Mouse (Mus musculus): ENCODE measurements at regions not wholly inside any gene's neighbourhood (a gene's known extent, or its start where the extent isn't known, plus 50 kb on each side); places are given as distances from the start of the nearest gene placed in this dataset.

- dilution Hi-C loops (cut with MboI; ENCODE audit: extremely low pct_ligation_motif_present, extremely low pct_unique_long_range_greater_than_20kb, low sequenced_read_pairs) (no loop called here), in situ Hi-C loops (cut with MboI; ENCODE audit: low pct_ligation_motif_present, low pct_unique_long_range_greater_than_20kb, low sequenced_read_pairs) (no loop called here)
- Histone ChIP-seq H3K27me3 (replicated peaks) (no peaks in the 10 kb centered on the region), H3K4me2 (ENCODE audit: insufficient read depth, low read depth, poor library complexity, severe bottlenecking) (no peak overlapping the region), H3K9ac (ENCODE audit: insufficient read depth, low read depth) (no peak overlapping the region), H3K9me3 (replicated peaks; ENCODE audit: low read length) (no peaks in the 10 kb centered on the region), H3K27ac (ENCODE audit: insufficient read depth, low read depth) (no peak overlapping the region), H3K36me3 (replicated peaks in 1 of 2; ENCODE audit: control insufficient read depth in 1 of 2, insufficient read depth in 1 of 2, low read length in 1 of 2) (no peaks in the 10 kb centered on the region), H3K79me2 (replicated peaks; ENCODE audit: control insufficient read depth, extremely low read depth, insufficient read depth, poor library complexity, severe bottlenecking) (no peaks in the 10 kb centered on the region), H3K4me1 (ENCODE audit: control insufficient read depth in 1 of 2, insufficient read depth in 2 of 2) (peaks cover 0 to 5% of the 10 kb centered on the region in 2 experiments; a peak in 1 of 4 replicates), H3K4me3 (replicated peaks in 1 of 3; ENCODE audit: low read depth in 2 of 3, low read length in 2 of 3, poor library complexity in 1 of 3) (no peak overlapping the region)
- no peak for DNase-seq (ENCODE audit: extremely low read depth)
- TF ChIP-seq MAX (IDR thresholded peaks at IDR 0.05; ENCODE audit: low read length) (no peak), BHLHE40 (IDR thresholded peaks at IDR 0.05; ENCODE audit: low read depth, low read length) (0 out of 2 replicates have a peak, but pooled peaks have one; percentile 21), ZMIZ1 (IDR thresholded peaks at IDR 0.05; ENCODE audit: low read depth, low read length) (no peak)
Measured at GRCm38 (mm10) chr10:44589352-44589751, 61.1 kb upstream of the Prdm1 start.

GRCm38 (mm10) chr10:44582736-44583135, 54.4 kb upstream of the Prdm1 start:
- Histone ChIP-seq H3K9ac (ENCODE audit: insufficient read depth, low read depth) (no peak overlapping the region), H3K36me3 (replicated peaks in 1 of 2; ENCODE audit: control insufficient read depth in 1 of 2, insufficient read depth in 1 of 2, low read length in 1 of 2) (no peaks in the 10 kb centered on the region), H3K79me2 (replicated peaks; ENCODE audit: control insufficient read depth, extremely low read depth, insufficient read depth, poor library complexity, severe bottlenecking) (no peaks in the 10 kb centered on the region), H3K27ac (ENCODE audit: insufficient read depth, low read depth) (no peak overlapping the region), H3K9me3 (replicated peaks; ENCODE audit: low read length) (no peaks in the 10 kb centered on the region), H3K27me3 (replicated peaks) (no peaks in the 10 kb centered on the region), H3K4me1 (ENCODE audit: control insufficient read depth in 1 of 2, insufficient read depth in 2 of 2) (no peaks in the 10 kb centered on the region), H3K4me3 (replicated peaks in 1 of 3; ENCODE audit: low read depth in 2 of 3, low read length in 2 of 3, poor library complexity in 1 of 3) (no peak overlapping the region), H3K4me2 (ENCODE audit: insufficient read depth, low read depth, poor library complexity, severe bottlenecking) (no peak overlapping the region)
- dilution Hi-C loops (cut with MboI; ENCODE audit: extremely low pct_ligation_motif_present, extremely low pct_unique_long_range_greater_than_20kb, low sequenced_read_pairs), result no loop called here
- in situ Hi-C loops (cut with MboI; ENCODE audit: low pct_ligation_motif_present, low pct_unique_long_range_greater_than_20kb, low sequenced_read_pairs), result no loop called here
- no peak for DNase-seq (ENCODE audit: extremely low read depth)
- TF ChIP-seq ZNF384 (IDR thresholded peaks at IDR 0.05; ENCODE audit: low read depth, low read length) (no peak), BHLHE40 (IDR thresholded peaks at IDR 0.05; ENCODE audit: low read depth, low read length) (no peak)

Measured in CH12.LX (cell line).